ENCODE assay signal across 1 mouse cellular context in the genomic region with DNA sequence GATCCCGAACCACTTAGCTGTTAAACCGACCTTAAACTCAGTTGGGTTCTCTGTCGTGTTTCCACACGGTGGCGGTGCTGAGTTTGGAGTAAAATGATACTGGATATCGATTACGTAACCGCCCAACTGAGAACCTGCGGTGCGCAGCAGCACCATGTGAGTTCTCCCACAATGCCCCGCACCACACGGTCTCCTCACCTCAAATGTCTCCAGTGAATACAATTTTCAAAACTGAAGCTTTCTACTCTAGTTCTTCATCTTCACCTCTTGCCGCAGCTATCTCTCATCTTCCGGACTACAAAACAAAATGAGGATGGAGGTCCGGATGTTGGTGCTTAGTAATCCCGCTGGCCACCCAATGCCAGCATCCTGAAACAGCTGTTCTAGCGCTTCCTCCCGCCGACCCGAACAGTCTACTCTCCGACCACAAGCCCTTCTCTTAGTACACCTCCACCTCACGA.
TF ChIP-seq lines count a peak whose summit lies in the region.

No protein-coding gene starts in this region.

TF ChIP-seq in C2C12, 6 proteins besides CTCF, POLR2A, EP300 and RAD21:
- TF ChIP-seq USF1 (IDR thresholded peaks at IDR 0.05; ENCODE audit: low read depth) = no peak
- TF ChIP-seq MYOD1 (IDR thresholded peaks at IDR 0.05; ENCODE audit: control insufficient read depth, insufficient read length, low read depth) = peak; percentile 25
- no peak for TF ChIP-seq MYOG (IDR thresholded peaks at IDR 0.05; ENCODE audit: control insufficient read depth, extremely low read depth, insufficient read length)
